Mouse (Mus musculus) bone marrow macrophage, adult 2 months (primary cell): ENCODE results near the gene Arfip1. TPM values are rescaled to one million over a fixed set of nuclear protein-coding genes. Genes with fewer than 3 reads are reported as not detected.
A peak's percentile ranks its signal among the peaks of the same experiment; 100 is the strongest.

Experiments
- H3K27ac ChIP-seq: 2 replicates; pipeline ENCODE4 v1.5.1; 2012; ENCODE audit warnings: low read depth, low read length; ENCODE audit not compliant: insufficient read depth
- H3K4me1 ChIP-seq: 2 replicates; pipeline ENCODE4 v1.6.1; 2012; ENCODE audit warnings: low read length; ENCODE audit not compliant: control insufficient read depth, insufficient read depth
- H3K4me3 ChIP-seq: 2 replicates; pipeline ENCODE4 v1.5.1; 2012; ENCODE audit warnings: mild to moderate bottlenecking, low read length, moderate library complexity; ENCODE audit not compliant: insufficient read depth
- CTCF ChIP-seq: IDR thresholded peaks from 2 replicates; pipeline ENCODE4 v1.5.1; 2012; ENCODE audit warnings: low read depth, mild to moderate bottlenecking, low read length, moderate library complexity
- POLR2A ChIP-seq: IDR thresholded peaks from 2 replicates; pipeline ENCODE4 v1.6.1; 2012; ENCODE audit warnings: mild to moderate bottlenecking, low read depth, low read length, borderline replicate concordance
- polyA plus RNA-seq: library from polyadenylated mRNA; stranded (reverse); fragments of >200 nt; gene quantifications from 2 replicates; pipeline ENCODE4 v1.2.4, GENCODE M21; 2012; ENCODE audit not compliant: missing spikeins, insufficient read depth, insufficient read length

Gene Arfip1
- polyA plus RNA-seq: 38.8 and 48.7 TPM in 2 replicates

DNA sequence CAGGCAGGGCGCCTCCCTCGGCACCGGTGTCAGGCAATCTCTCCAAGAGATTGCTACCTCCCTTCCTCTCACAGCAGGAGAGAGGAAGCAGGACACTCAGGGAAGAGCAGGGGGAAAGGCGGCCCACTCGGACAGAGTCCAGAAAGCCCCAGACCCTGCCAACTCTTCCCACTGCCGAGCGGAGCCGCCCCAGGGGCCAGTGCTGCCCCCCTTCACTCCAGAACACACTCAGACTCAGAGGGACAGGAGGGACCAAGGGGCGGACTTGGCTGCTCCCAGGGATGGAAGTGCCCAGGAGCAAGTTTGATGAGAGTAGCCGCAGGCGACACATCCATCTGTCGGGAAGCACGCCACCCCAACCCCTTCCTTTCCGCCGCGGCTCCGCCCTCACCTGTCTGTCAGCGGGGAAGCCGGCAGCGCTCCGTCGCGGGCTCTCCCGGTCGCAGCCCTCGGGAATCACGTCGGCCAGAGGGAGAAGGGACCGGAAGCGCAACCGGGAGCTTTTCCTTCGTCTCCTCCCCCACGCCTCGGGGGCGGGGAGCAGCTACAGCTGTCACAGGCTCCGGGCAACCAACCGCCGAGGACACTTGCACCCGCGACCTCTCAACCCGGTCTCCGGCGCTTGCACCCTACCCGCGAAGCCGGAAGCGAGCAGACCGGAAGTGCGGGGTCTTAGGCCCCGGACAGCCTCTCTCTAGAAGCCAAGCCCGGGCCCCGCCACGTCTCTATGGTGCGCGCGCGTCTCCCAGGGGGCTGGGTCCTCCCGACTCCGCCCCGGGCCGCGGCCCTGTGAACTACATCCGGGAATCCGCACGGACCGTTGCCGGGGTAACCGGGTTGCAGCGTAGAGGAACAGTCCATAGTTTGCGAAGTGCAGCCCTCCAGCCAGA, at the start of gene Arfip1:
TSS of gene Arfip1 (minus strand) at position 603 of the 890 bp plus-strand sequence.
- Histone ChIP-seq H3K4me3 (peak within 1 kb of the TSS; percentile 89), H3K4me1 (peaks cover 20% of the 10 kb centered on the region), H3K27ac (peak within 1 kb of the TSS; percentile 69)
- TF ChIP-seq POLR2A (no peak), CTCF (no peak)

- Histone ChIP-seq H3K27ac (no peak overlapping the region), H3K4me1 (no peaks in the 10 kb centered on the region), H3K4me3 (no peak overlapping the region)
- TF ChIP-seq CTCF: no peak
- no peak for TF ChIP-seq POLR2A
Observed at GRCm38 (mm10) chr3:84631586-84631985, 49.2 kb upstream of the Arfip1 start.

GRCm38 (mm10) chr3:84622026-84622425, 39.6 kb upstream of the Arfip1 start:
- TF ChIP-seq CTCF: no peak
- no peak for TF ChIP-seq POLR2A
- Histone ChIP-seq H3K4me3 (no peak overlapping the region), H3K4me1 (peaks cover 21% of the 10 kb centered on the region), H3K27ac (peak overlapping the region; percentile 25)

DNA sequence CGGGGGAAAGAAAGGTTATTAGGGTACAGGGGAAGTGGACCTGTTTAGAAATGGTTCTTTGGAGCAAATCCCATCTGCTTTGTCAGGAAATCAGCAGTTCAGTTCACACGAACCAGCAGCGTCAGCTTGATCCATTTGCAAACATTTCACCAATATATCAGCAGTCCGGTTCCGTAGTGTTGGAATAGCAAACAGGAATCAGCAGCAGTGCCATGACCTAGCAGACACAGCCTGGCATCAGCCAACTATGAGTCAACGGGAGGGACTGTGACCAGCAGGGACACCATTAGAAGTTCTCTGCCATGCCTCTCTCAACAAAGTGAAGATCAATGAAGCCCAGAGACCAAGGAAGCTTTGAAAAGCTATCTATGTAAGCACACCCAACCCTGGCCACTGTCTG, 37.3 kb upstream of the Arfip1 start:
- Histone ChIP-seq H3K4me1 (peaks cover 21% of the 10 kb centered on the region), H3K27ac (no peak overlapping the region), H3K4me3 (no peak overlapping the region)
- TF ChIP-seq POLR2A (no peak), CTCF (no peak)

DNA sequence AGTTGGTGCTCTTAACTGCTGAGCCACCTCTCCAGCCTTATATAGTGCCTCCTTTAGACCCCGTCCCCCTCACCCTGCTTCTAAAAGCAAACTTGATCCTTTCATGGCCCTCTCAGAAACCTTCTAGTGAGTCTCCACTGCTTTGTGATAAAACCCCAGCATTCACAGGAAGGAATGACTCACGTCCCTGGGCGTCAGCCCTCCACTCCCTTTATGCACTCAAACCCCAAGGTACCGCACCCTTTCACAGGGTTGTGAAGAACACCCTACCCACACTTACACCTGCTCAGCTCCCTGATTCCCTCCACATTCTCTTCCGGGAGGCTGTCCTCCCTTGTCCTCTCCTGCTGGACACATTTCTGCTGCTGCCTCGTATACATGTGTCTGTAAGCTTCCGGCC, 36.6 kb upstream of the Arfip1 start:
- Histone ChIP-seq H3K4me1 (peaks cover 21% of the 10 kb centered on the region), H3K27ac (no peak overlapping the region), H3K4me3 (no peak overlapping the region)
- TF ChIP-seq POLR2A (no peak), CTCF (no peak)

- H3K4me1 ChIP-seq: peaks cover 19% of the 10 kb centered on the region
- H3K4me3 ChIP-seq: no peak overlapping the region
- TF ChIP-seq CTCF (no peak), POLR2A (no peak)
- H3K27ac ChIP-seq: no peak overlapping the region
Observed at GRCm38 (mm10) chr3:84618627-84619026, 36.2 kb upstream of the Arfip1 start.

DNA sequence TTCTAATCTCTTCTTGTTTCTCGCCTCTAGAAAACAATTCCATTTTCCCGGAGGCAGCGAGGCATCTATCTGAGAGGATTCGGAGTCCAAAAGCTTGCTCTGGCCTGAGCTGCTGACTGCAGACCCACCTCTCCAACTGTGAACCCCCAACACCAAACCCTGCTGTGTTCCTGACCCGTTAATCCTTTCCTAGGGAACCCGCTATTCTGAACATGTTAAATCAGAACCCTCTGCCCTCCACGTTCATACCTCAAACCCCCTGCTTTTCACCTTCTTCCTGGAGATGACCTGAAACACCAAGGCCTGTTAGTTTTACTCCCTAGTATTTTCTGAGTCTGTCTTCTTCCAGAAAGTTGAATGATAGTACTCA, 33.4 kb upstream of the Arfip1 start:
- peaks cover 4% of the 10 kb centered on the region; the same call in 1 of the 2 replicates for H3K4me1 ChIP-seq
- TF ChIP-seq POLR2A (no peak), CTCF (no peak)
- no peak overlapping the region for H3K4me3 ChIP-seq
- no peak overlapping the region for H3K27ac ChIP-seq

DNA sequence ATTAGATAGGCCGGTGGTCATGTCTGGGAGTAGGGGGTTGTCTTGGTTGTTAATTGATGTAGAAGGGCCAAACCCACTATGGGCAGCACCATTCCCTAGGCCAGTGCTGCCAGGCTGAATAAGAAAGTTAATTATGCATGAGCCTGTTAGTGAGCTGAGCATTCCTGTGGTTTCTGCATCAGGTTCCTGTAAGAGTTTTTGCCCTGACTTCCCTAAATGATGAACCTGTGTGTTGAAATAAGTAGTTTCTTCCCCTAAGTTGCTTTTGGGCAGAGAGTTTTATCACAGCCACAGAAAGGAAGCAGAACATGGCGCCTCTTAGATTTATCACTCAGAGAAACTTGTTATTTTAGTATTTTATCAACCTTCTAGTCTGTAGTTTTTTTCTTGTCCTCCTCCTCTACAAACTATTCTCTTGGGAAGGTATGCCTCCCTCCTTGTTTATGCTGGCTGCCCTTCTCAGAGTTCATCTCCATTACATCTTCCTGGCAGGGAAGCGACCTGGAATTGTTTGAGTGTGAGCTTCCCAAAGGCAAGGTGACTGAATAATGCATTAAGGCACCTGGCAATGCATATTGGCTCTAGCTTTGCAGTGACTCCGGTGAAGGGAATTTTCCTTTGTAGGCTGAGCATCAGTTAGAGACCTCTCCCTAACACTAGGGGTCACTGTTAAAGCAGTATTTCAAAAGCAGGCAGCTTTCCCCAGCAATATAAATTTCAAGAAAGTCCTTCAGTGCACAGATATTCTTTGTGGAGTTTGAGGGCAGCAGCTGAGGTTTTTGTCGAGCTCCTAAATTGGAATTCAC, 32.8 kb upstream of the Arfip1 start:
- Histone ChIP-seq H3K4me3 (no peak overlapping the region), H3K27ac (no peak overlapping the region), H3K4me1 (peaks cover 4% of the 10 kb centered on the region; the same call in 1 of the 2 replicates)
- TF ChIP-seq POLR2A (no peak), CTCF (no peak)

GRCm38 (mm10) chr3:84610183-84610710, 27.8 kb upstream of the Arfip1 start:
- Histone ChIP-seq H3K4me1 (no peaks in the 10 kb centered on the region), H3K4me3 (no peak overlapping the region), H3K27ac (no peak overlapping the region)
- no peak for TF ChIP-seq POLR2A
- no peak for TF ChIP-seq CTCF

GRCm38 (mm10) chr3:84603212-84603611, 20.8 kb upstream of the Arfip1 start:
- H3K4me3 ChIP-seq: no peak overlapping the region
- H3K4me1 ChIP-seq: peaks cover under 1% of the 10 kb centered on the region; the same call in 1 of the 2 replicates
- no peak for TF ChIP-seq CTCF
- H3K27ac ChIP-seq: no peak overlapping the region
